Comparison of ENCODE assay signal across 10 mouse cellular contexts in the genomic region with DNA sequence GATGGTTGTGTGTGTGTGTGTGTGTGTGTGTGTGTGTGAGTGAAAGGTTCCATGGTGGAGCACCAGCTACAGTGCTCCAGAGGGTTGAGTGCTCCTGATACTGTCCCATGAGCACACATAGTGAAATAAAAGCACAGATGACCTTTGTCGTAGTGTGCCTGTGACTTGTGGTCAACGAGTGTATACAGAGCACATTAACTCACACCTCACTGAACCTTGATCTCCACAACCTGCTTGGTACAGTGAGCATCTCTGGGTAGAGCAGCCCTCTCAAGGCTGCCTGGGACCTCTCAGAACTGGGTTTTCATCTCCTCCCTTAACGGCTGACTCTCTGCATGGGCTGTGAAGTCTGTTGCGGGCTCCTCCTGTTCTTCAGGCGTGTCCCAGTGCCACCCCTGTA.
"Had no signal": no experiment of that assay in that cellular context is flagged by ENCODE, and none has a peak within 500 bp of the region (broad histone marks: within the 10 kb centered on the region; RNA-seq: fewer than 3 reads in every experiment).

No protein-coding gene starts in this region.

- H3K4me3 ChIP-seq: layer of hippocampus, adult 2 months; limb, embryonic 12.5 days; liver, embryonic 13.5 days; lung, embryonic 15.5 days; midbrain, embryonic 13.5 days; neural tube, embryonic 13.5 days had no signal

- H3K9ac ChIP-seq: limb, embryonic 12.5 days; liver, embryonic 13.5 days; lung, embryonic 15.5 days; midbrain, embryonic 13.5 days; neural tube, embryonic 13.5 days had no signal

- ATAC-seq: hindbrain, postnatal 0 days; midbrain, embryonic 13.5 days had no signal

- H3K27ac ChIP-seq: hindbrain, postnatal 0 days; limb, embryonic 12.5 days; liver, embryonic 13.5 days; lung, embryonic 15.5 days; midbrain, embryonic 13.5 days; neural tube, embryonic 13.5 days had no signal

- H3K36me3 ChIP-seq: lung, embryonic 15.5 days had no signal

- DNase-seq: liver, embryonic 13.5 days; right cerebral cortex, postnatal 4 days; spleen, adult 18-20 months; thymus, postnatal 25 days had no signal

- H3K27me3 ChIP-seq: limb, embryonic 12.5 days; liver, embryonic 13.5 days; lung, embryonic 15.5 days; midbrain, embryonic 13.5 days; neural tube, embryonic 13.5 days had no signal

- H3K9me3 ChIP-seq: limb, embryonic 12.5 days; liver, embryonic 13.5 days; lung, embryonic 15.5 days; midbrain, embryonic 13.5 days; neural tube, embryonic 13.5 days had no signal

- H3K4me2 ChIP-seq: limb, embryonic 12.5 days; liver, embryonic 13.5 days; lung, embryonic 15.5 days; midbrain, embryonic 13.5 days; neural tube, embryonic 13.5 days had no signal
